Mouse (Mus musculus) CH12.LX (cell line): ENCODE results near the gene Eepd1. TPM values are rescaled to one million over a fixed set of nuclear protein-coding genes. Genes with fewer than 3 reads are reported as not detected.

Source experiments
- DNase-seq: peaks from one replicate; pipeline ENCODE4 v3.0.0-alpha.2; 2013; ENCODE audit errors: extremely low read depth
- H3K27ac ChIP-seq: 2 replicates; pipeline ENCODE4 v1.5.1; 2012; ENCODE audit warnings: low read depth, mild to moderate bottlenecking, control low read depth, moderate library complexity; ENCODE audit not compliant: insufficient read depth
- H3K27me3 ChIP-seq: replicated peaks from 2 replicates; pipeline ENCODE3; 2012; ENCODE audit warnings: inconsistent platforms
- H3K36me3 ChIP-seq, 2 experiments: replicated peaks in 1 of 2; 2 replicates each; pipeline versions ENCODE3 to v1.6.1; 2012; ENCODE audit warnings: inconsistent platforms in 1 of 2, low read length in 1 of 2, mild to moderate bottlenecking in 1 of 2, mixed read lengths in 1 of 2, moderate library complexity in 1 of 2; ENCODE audit not compliant: control insufficient read depth in 1 of 2, insufficient read depth in 1 of 2
- H3K4me1 ChIP-seq, 2 experiments: 2 replicates each; pipeline ENCODE4 v1.6.1; 2012; ENCODE audit warnings: inconsistent platforms in 1 of 2, moderate library complexity in 1 of 2; ENCODE audit not compliant: insufficient read depth in 2 of 2, control insufficient read depth in 1 of 2
- H3K4me2 ChIP-seq: 2 replicates; pipeline ENCODE4 v1.6.1; 2012; ENCODE audit warnings: low read depth, mild to moderate bottlenecking, control low read depth; ENCODE audit not compliant: poor library complexity, insufficient read depth, severe bottlenecking
- H3K4me3 ChIP-seq, 3 experiments: fragments of 150-350 bp in 1 of 3; sonication (generic) in 1 of 3; replicated peaks in 1 of 3; 2 replicates each; pipeline versions ENCODE3 to v1.5.1; 2011 to 2012; ENCODE audit warnings: low read depth in 2 of 3, low read length in 2 of 3, mild to moderate bottlenecking in 2 of 3, moderate library complexity in 2 of 3, control low read depth in 1 of 3, improper control_type of control experiment in 1 of 3, inconsistent platforms in 1 of 3, mixed read lengths in 1 of 3; ENCODE audit not compliant: poor library complexity in 1 of 3
- H3K79me2 ChIP-seq: replicated peaks from 2 replicates; pipeline ENCODE4 v1.6.1; 2012; ENCODE audit warnings: mild to moderate bottlenecking, moderate library complexity; ENCODE audit not compliant: control insufficient read depth, poor library complexity, insufficient read depth, severe bottlenecking; ENCODE audit errors: extremely low read depth
- H3K9ac ChIP-seq: 2 replicates; pipeline ENCODE4 v1.6.1; 2012; ENCODE audit warnings: low read depth, mild to moderate bottlenecking, control low read depth, moderate library complexity; ENCODE audit not compliant: insufficient read depth
- H3K9me3 ChIP-seq: replicated peaks from 2 replicates; pipeline ENCODE3; 2012; ENCODE audit warnings: low read length, inconsistent platforms, mixed read lengths
- BHLHE40 ChIP-seq: IDR thresholded peaks from 2 replicates; pipeline ENCODE4 v1.6.1; 2011; ENCODE audit warnings: mild to moderate bottlenecking, low read depth, low read length, improper control_type of control experiment
- CHD1 ChIP-seq: IDR thresholded peaks from 2 replicates; pipeline ENCODE4 v1.6.1; 2012; ENCODE audit warnings: low read depth, low read length, improper control_type of control experiment, inconsistent platforms
- CHD2 ChIP-seq: IDR thresholded peaks from 2 replicates; pipeline ENCODE4 v1.6.1; 2011; ENCODE audit warnings: low read length, improper control_type of control experiment
- CTCF ChIP-seq, 2 experiments: IDR thresholded peaks in 1 of 2; conservative IDR thresholded peaks in 1 of 2; 2 replicates each; pipeline ENCODE4 v1.5.1; 2011 to 2012; ENCODE audit warnings: low read depth in 2 of 2, low read length in 2 of 2, improper control_type of control experiment in 1 of 2, inconsistent platforms in 1 of 2, mild to moderate bottlenecking in 1 of 2, moderate library complexity in 1 of 2
- E2F4 ChIP-seq: IDR thresholded peaks from 2 replicates; pipeline ENCODE4 v1.6.1; 2011; ENCODE audit warnings: low read depth, low read length, improper control_type of control experiment; ENCODE audit not compliant: insufficient replicate concordance
- ELF1 ChIP-seq: IDR thresholded peaks from 2 replicates; pipeline ENCODE4 v1.6.1; 2014; ENCODE audit warnings: low read depth, mild to moderate bottlenecking, inconsistent platforms, low read length, improper control_type of control experiment
- ETS1 ChIP-seq: conservative IDR thresholded peaks from 2 replicates; pipeline ENCODE4 v1.6.1; 2012; ENCODE audit warnings: low read depth, mild to moderate bottlenecking, inconsistent platforms, low read length, improper control_type of control experiment, moderate library complexity
- HCFC1 ChIP-seq: IDR thresholded peaks from 2 replicates; pipeline ENCODE4 v1.6.1; 2012; ENCODE audit warnings: low read depth, mild to moderate bottlenecking, inconsistent platforms, low read length, improper control_type of control experiment
- IRF4 ChIP-seq: IDR thresholded peaks from 2 replicates; pipeline ENCODE4 v1.6.1; 2014; ENCODE audit warnings: low read depth, mild to moderate bottlenecking, inconsistent platforms, low read length, improper control_type of control experiment
- JUN ChIP-seq: IDR thresholded peaks from 2 replicates; pipeline ENCODE4 v1.6.1; 2011; ENCODE audit warnings: low read depth, mild to moderate bottlenecking, low read length, improper control_type of control experiment, moderate library complexity; ENCODE audit not compliant: insufficient read depth
- MAX ChIP-seq: IDR thresholded peaks from 2 replicates; pipeline ENCODE4 v1.6.1; 2011; ENCODE audit warnings: low read length, improper control_type of control experiment
- MAZ ChIP-seq: IDR thresholded peaks from 2 replicates; pipeline ENCODE4 v1.6.1; 2012; ENCODE audit warnings: low read depth, mild to moderate bottlenecking, inconsistent platforms, low read length, improper control_type of control experiment, moderate library complexity
- MEF2A ChIP-seq: IDR thresholded peaks from 2 replicates; pipeline ENCODE4 v1.6.1; 2014; ENCODE audit warnings: low read depth, mild to moderate bottlenecking, inconsistent platforms, low read length, improper control_type of control experiment, borderline replicate concordance
- MYC ChIP-seq: IDR thresholded peaks from 2 replicates; pipeline ENCODE4 v1.6.1; 2011; ENCODE audit warnings: low read depth, mild to moderate bottlenecking, improper control_type of control experiment, low read length
- NRF1 ChIP-seq: IDR thresholded peaks from 2 replicates; pipeline ENCODE4 v1.6.1; 2014; ENCODE audit warnings: low read depth, mild to moderate bottlenecking, inconsistent platforms, low read length, improper control_type of control experiment, moderate library complexity
- POLR2AphosphoS2 ChIP-seq: IDR thresholded peaks from 2 replicates; pipeline ENCODE4 v1.6.1; 2011; ENCODE audit warnings: low read depth, low read length, improper control_type of control experiment
- RAD21 ChIP-seq: IDR thresholded peaks from 2 replicates; pipeline ENCODE4 v1.6.1; 2011; ENCODE audit warnings: low read depth, mild to moderate bottlenecking, low read length, improper control_type of control experiment, moderate library complexity
- USF1 ChIP-seq: IDR thresholded peaks from 2 replicates; pipeline ENCODE4 v1.6.1; 2014; ENCODE audit warnings: low read depth, mild to moderate bottlenecking, inconsistent platforms, low read length, improper control_type of control experiment
- USF2 ChIP-seq: conservative IDR thresholded peaks from 2 replicates; pipeline ENCODE4 v1.6.1; 2011; ENCODE audit warnings: low read depth, low read length, improper control_type of control experiment
- ZC3H11A ChIP-seq: IDR thresholded peaks from 2 replicates; pipeline ENCODE4 v1.6.1; 2012; ENCODE audit warnings: low read depth, mild to moderate bottlenecking, inconsistent platforms, low read length, improper control_type of control experiment
- ZNF384 ChIP-seq: IDR thresholded peaks from 2 replicates; pipeline ENCODE4 v1.6.1; 2012; ENCODE audit warnings: low read depth, low read length, improper control_type of control experiment, inconsistent platforms
- dilution Hi-C: fragments of 300-500 bp; cut with MboI; formaldehyde crosslinking; loops from 2 replicates; pipeline ENCODE4 v1.14.3; 2020; ENCODE audit warnings: low sequenced_read_pairs; ENCODE audit not compliant: extremely low pct_unique_long_range_greater_than_20kb, extremely low pct_ligation_motif_present
- in situ Hi-C: fragments of 300-500 bp; cut with MboI; formaldehyde crosslinking; loops from 3 replicates; pipeline ENCODE4 v1.14.3; 2019; ENCODE audit warnings: low sequenced_read_pairs, low pct_ligation_motif_present, low pct_unique_long_range_greater_than_20kb, mixed read lengths
- polyA plus RNA-seq: library from polyadenylated mRNA; unstranded; fragments of >175 nt; gene quantifications from 2 replicates; pipeline ENCODE4 v1.2.1, GENCODE M21; 2012; ENCODE audit warnings: low read depth; ENCODE audit not compliant: insufficient read length
- total RNA-seq, 2 experiments: library from RNA; depleted of rRNA; stranded (reverse); fragments of 300-350 nt in 1 of 2; fragments of >200 nt in 1 of 2; gene quantifications; 2 replicates each; pipeline ENCODE4 v1.2.3; 2012 to 2014

The Eepd1 gene
- total and polyA plus RNA-seq, 3 experiments = 1.3 to 2.5 (median 2.2) TPM

DNA sequence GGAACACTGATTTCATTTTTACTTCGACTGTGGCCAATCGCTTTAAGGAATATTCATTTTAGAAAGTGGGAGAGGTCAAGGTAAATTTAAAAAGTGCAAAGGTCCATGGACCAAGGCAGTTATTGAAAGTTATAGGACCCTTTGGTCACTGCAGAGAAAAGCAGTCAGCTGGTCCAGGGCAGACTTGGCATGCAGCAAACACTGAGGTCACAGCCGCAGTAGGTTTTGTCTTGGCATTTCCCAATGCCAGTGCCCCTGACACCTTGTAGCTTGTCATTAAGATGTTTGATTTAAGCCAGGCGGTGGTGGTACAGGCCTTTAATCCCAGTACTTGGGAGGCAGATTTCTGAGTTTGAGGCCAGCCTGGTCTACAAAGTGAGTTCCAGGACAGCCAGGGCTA is 92.8 kb downstream of the Eepd1 start:
- TF ChIP-seq NRF1 (no peak), CHD1 (no peak), RAD21 (no peak), MEF2A (no peak), ETS1 (no peak), JUN (no peak), MAX (no peak), ELF1 (no peak), E2F4 (no peak), POLR2AphosphoS2 (no peak), CHD2 (no peak), MAZ (no peak), CTCF (conservative IDR thresholded peaks at IDR 0.05 in 1 of 2, IDR thresholded peaks at IDR 0.05 in 1 of 2; ENCODE audit: low read depth in 2 of 2, low read length in 2 of 2) (no peak), USF2 (no peak), MYC (no peak), HCFC1 (no peak), BHLHE40 (no peak), ZNF384 (no peak), USF1 (no peak)
- Histone ChIP-seq H3K79me2 (no peaks in the 10 kb centered on the region), H3K4me3 (no peak overlapping the region), H3K9ac (no peak overlapping the region), H3K4me1 (0 out of 4 replicates have a peak, but pooled peaks cover 0 to 4% of the 10 kb centered on the region in 2 experiments), H3K27ac (no peak overlapping the region), H3K9me3 (no peaks in the 10 kb centered on the region), H3K27me3 (no peaks in the 10 kb centered on the region), H3K36me3 (no peaks in the 10 kb centered on the region), H3K4me2 (no peak overlapping the region)
- in situ Hi-C loops (no loop called here), dilution Hi-C loops (no loop called here)
- DNase-seq = no peak

DNA sequence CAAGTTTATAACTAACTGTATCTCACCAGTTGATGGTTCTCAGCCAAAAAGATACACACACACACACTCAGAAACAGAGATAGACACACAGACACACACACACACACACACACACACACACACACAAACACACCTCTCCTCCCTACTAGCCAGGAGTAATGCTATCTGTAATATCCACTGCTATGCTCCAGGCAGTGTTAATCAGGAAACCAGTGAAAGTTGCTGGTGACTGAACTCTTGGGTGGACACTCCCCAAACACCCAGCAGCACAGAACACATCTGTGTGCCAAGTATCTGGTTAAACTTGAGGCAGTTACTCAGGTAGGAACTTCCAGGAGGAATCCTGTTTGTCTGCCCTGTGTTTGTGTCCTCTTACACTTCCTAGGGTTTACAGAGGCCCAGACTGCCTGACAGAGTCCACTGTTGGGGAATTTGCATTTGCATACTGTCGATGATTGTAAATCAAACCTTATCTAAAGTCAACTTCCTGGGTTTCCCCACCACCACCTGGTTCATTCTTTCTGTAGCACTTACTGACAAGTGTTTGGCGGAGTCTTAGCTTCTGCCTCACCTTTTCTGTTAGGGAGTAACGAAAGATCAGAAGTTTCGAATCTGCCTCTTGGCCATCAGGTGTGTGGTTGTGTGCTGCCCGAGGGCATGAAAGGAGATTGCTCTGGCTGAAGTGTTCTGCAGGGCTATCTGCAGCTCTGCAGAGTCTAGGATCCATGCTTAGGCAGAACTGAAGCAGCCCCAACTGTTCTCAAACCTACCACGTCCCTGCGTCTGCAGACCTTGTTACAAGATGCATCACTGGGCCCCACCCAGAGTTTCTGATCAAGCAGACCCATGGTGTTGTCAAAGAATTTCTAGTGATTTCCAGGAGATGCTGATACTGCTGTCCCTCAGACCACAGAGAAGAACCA is 97.6 kb downstream of the Eepd1 start:
- Histone ChIP-seq H3K79me2 (no peaks in the 10 kb centered on the region), H3K27ac (no peak overlapping the region), H3K9me3 (no peaks in the 10 kb centered on the region), H3K36me3 (no peaks in the 10 kb centered on the region), H3K4me3 (no peak overlapping the region), H3K4me2 (no peak overlapping the region), H3K4me1 (0 out of 4 replicates have a peak, but pooled peaks cover 0 to 4% of the 10 kb centered on the region in 2 experiments), H3K9ac (no peak overlapping the region), H3K27me3 (no peaks in the 10 kb centered on the region)
- no peak for DNase-seq
- dilution Hi-C loops (no loop called here), in situ Hi-C loops (no loop called here)
- no peak for TF ChIP-seq IRF4
- no peak for TF ChIP-seq BHLHE40
- no peak for TF ChIP-seq ZC3H11A
